Comparison of ENCODE assay signal across 8 mouse cellular contexts in the genomic region with DNA sequence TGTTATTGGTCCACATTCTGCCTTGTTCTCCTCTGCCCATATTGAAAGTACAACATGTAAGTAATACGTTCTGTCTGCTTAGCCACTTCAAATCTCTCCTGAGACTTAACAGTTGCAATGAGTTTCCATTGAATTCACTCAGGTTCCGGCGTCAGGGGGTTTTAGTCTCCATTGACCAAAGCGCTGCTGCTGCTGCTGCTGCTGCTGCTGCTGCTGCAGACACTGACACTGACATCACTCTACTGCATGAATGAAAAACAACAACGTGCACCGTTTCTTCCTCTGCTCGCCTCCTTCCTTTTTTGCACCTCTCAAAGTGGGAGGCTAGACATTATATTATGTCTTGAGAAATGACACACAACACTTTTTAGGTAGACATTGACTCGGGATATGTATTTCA. TPM values are rescaled to one million over a fixed set of nuclear protein-coding genes. Genes with fewer than 3 reads are reported as not detected.
DNase-seq lines count a peak whose midpoint lies in the region; ATAC-seq and TF ChIP-seq lines count a peak whose summit lies in the region.

No protein-coding gene starts in this region.

- H3K36me3 ChIP-seq in hindbrain, embryonic 16.5 days (ENCODE audit: control insufficient read depth, insufficient read depth, low read length): no peaks in the 10 kb centered on the region
- H3K36me3 ChIP-seq in neural tube, embryonic 14.5 days (ENCODE audit: control insufficient read depth, insufficient read depth, low read length): no peaks in the 10 kb centered on the region

- ATAC-seq in hindbrain, embryonic 16.5 days: no peak
- ATAC-seq in neural tube, embryonic 14.5 days (ENCODE audit: low read depth): no peak
- no peak for ATAC-seq in monocyte, adult 5-6 weeks (replicated peaks; ENCODE audit: insufficient number of reproducible peaks, low FRiP score, low TSS enrichment, poor library complexity, severe bottlenecking)
- ATAC-seq in megakaryocyte-erythroid progenitor cell, adult 5-6 weeks (replicated peaks; ENCODE audit: low FRiP score, low TSS enrichment, poor library complexity, severe bottlenecking): no peak

- peaks cover 17% of the 10 kb centered on the region for H3K4me1 ChIP-seq in hindbrain, embryonic 16.5 days (ENCODE audit: control insufficient read depth, insufficient read depth, low read depth, low read length)
- peaks cover 24% of the 10 kb centered on the region; the same call in 1 of the 2 replicates for H3K4me1 ChIP-seq in neural tube, embryonic 14.5 days (ENCODE audit: control insufficient read depth, insufficient read depth, low read length)

- H3K4me2 ChIP-seq in hindbrain, embryonic 16.5 days (ENCODE audit: low read length): peak overlapping the region; percentile 79
- H3K4me2 ChIP-seq in neural tube, embryonic 14.5 days (ENCODE audit: low read depth, low read length): peak overlapping the region; percentile 74

- H3K9me3 ChIP-seq in hindbrain, embryonic 16.5 days (ENCODE audit: control insufficient read depth, low read length): no peaks in the 10 kb centered on the region
- no peaks in the 10 kb centered on the region for H3K9me3 ChIP-seq in neural tube, embryonic 14.5 days (ENCODE audit: control insufficient read depth, low read length)

- H3K27ac ChIP-seq in layer of hippocampus, adult 2 months: peak overlapping the region; percentile 99
- H3K27ac ChIP-seq in hindbrain, embryonic 16.5 days (ENCODE audit: low read depth, low read length): no peak overlapping the region
- H3K27ac ChIP-seq in neural tube, embryonic 14.5 days (ENCODE audit: low read depth, low read length): no peak overlapping the region; the same call in 1 of the 2 replicates

- WGBS in hindbrain, embryonic 16.5 days: 11% methylated on average over 8 of the region's 8 CpGs
- 16% methylated on average over 8 of the region's 8 CpGs for WGBS in neural tube, embryonic 14.5 days

- no peak for TF ChIP-seq CTCF in layer of hippocampus, adult 2 months (conservative IDR thresholded peaks at IDR 0.05)

- H3K27me3 ChIP-seq in hindbrain, embryonic 16.5 days (replicated peaks; ENCODE audit: control insufficient read depth, insufficient read depth, low read length): no peaks in the 10 kb centered on the region
- H3K27me3 ChIP-seq in neural tube, embryonic 14.5 days (ENCODE audit: control insufficient read depth, insufficient read depth, low read length): no peaks in the 10 kb centered on the region

- no peak for DNase-seq in layer of hippocampus, adult 2 months (ENCODE audit: low spot score in 2 of 2)
- no peak for DNase-seq in layer of hippocampus, postnatal 25 days (ENCODE audit: extremely low spot score in 1 of 2, low spot score in 1 of 2)
- DNase-seq in embryo, embryonic 9.5 days (ENCODE audit: extremely low spot score): peak; percentile 11
- no peak for DNase-seq in testis, postnatal 10 days (ENCODE audit: low spot score)

- H3K9ac ChIP-seq in hindbrain, embryonic 16.5 days (ENCODE audit: low read depth, low read length): peak overlapping the region; percentile 95
- peak overlapping the region; percentile 8; the same call in 1 of the 2 replicates for H3K9ac ChIP-seq in neural tube, embryonic 14.5 days (replicated peaks; ENCODE audit: low read depth, low read length)

- peak overlapping the region; percentile 83 for H3K4me3 ChIP-seq in layer of hippocampus, adult 2 months
- H3K4me3 ChIP-seq in hindbrain, embryonic 16.5 days (ENCODE audit: low read length): peak overlapping the region; percentile 97
- H3K4me3 ChIP-seq in neural tube, embryonic 14.5 days (ENCODE audit: low read depth, low read length): peak overlapping the region; percentile 93

RNA-seq across cellular contexts. Expression of a gene that starts 3.0 kb away (rescaled TPM):
- total RNA-seq in layer of hippocampus, adult 2 months (2021): 10 to 100 TPM; 94.5 to 94.8 TPM
- 10 to 100 TPM; 64.7 to 74.9 TPM for total RNA-seq in layer of hippocampus, postnatal 25 days (2021)
- polyA plus RNA-seq in hindbrain, embryonic 16.5 days (2015; fragmentation: Nextera tagmentation; extraction: Ambion mirVana): 3.7 and 3.9 TPM in 2 replicates
- 11.3 and 12.8 TPM in 2 replicates for polyA plus RNA-seq in neural tube, embryonic 14.5 days (2014; fragmentation: Nextera tagmentation; extraction: Ambion mirVana)
- total RNA-seq in monocyte, adult 5-6 weeks (2017): 15.1 to 25.3 TPM (median 19.9 TPM) in 3 replicates
- total RNA-seq in megakaryocyte-erythroid progenitor cell, adult 5-6 weeks (2014; fragmentation: Nextera tagmentation): 11.0 and 16.9 TPM in 2 replicates
- total RNA-seq in megakaryocyte-erythroid progenitor cell, adult 5-6 weeks (2017): 3.0 and 7.0 TPM in 2 replicates
